Mouse (Mus musculus) cerebellum, adult (tissue): Measurements from ENCODE around the gene Fam126a.
"Not testable (repeated sequence)": the region's sequence is repeated elsewhere in the genome, so short reads cannot be mapped to it uniquely, and the experiment has no call there.

ENCODE experiments used
- ATAC-seq: cut with Nextera tagmentation; 2 replicates; pipeline ENCODE4 v1.9.2; 2017; ENCODE audit warnings: mild to moderate bottlenecking, moderate library complexity, mixed read lengths; ENCODE audit not compliant: insufficient number of reproducible peaks, low FRiP score, low TSS enrichment

The Fam126a gene

GRCm38 (mm10) chr5:23911556-23911955 lies 118.9 kb downstream of the Fam126a start:
- ATAC-seq, result no peak

GRCm38 (mm10) chr5:23909256-23909655 lies 121.2 kb downstream of the Fam126a start:
- no peak for ATAC-seq

GRCm38 (mm10) chr5:23908486-23909090 lies 121.9 kb downstream of the Fam126a start:
- no peak for ATAC-seq

DNA sequence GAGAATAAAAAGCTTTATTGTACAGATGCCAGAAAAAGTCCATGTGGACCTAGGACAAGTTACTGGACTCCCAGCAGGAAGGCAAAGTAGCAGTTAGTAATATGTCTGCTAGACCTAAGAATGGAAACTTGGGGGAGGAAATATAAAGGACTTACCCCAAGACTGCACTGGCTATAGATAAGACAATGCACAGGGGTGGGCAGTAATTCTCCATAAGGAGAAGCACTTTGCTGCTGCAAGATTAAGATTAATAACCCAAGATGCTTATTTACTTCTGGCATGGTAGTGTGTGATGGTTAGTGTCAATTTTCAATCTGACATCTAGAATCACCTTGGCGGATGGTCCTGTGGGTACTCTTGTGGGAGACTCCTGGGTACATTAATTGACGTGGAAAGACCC lies 128.3 kb downstream of the Fam126a start:
- ATAC-seq, result no peak

- ATAC-seq, result no peak
Observed at GRCm38 (mm10) chr5:23900190-23900589, 130.3 kb downstream of the Fam126a start.

DNA sequence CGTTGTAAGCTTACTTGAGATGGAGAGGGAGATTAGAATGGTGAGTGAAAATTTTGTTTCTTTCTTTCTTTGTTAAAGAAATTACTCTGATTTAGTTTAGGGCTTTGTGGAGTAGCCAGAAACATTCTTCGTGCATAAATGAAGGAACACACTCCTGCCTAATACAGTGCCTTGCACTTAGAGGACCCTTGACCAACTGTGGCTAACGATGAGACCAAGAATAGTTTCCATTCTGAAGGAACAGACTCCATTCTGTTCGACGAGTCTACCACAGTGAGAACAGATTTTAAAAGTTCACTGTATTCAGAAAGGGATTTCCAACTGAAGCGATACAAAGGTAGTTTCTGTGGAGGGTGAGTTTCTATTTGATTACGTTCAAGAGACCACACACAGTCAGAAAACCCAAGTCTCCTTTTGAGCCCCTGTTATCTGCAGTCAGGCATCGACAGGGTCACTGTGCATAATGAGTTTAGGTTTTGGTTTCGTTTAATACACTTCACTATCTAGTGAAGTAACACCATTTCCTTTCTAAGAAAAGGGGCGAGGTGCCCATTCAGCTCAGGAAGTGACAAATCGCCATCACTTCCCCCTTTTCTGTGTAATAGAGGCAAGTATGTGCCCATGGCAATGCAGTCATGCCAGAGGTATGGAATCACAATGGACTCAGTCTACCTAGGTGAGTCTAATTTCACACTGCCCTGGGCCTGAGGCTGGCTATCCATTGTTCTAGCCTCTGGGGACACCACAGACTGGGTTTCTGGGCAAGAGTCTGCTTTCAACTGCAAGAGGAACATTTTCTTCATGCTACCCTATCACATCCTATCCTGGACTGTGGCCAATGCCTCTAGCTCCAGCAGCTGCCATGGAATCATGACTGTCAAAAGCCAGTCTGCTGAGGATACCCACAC lies 136.4 kb downstream of the Fam126a start:
- no peak for ATAC-seq

DNA sequence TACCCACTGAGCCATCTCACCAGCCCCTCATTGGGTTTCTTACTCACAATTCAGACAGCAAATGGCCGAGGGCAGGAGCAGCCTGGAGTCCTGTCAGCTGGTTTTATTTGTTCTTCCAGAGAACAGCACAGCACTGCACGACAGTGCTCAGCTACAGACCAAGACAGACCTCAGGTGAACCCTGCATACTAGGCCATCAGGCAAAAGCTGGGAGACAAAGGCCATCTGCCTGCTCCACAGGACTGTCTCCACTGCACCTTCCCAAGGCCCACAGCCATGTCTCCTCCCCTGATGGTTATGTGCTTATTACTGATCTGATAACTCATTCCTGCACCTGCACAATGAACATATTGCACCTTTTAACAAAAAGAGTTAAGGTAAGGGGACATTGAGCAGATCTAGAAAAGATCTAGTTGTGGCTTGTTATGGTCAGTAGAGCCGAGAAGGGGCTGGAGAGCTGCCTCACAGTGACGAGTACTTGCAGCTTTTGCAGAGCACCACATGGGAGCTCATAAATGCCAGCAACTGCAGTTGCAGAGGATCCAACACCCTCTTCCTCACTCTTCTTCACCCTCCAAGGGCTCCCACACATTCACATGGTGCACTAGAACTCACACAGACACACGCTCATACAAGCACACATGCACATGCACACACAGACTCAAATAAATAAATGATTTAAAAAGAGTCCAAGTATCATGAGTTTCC lies 137.2 kb downstream of the Fam126a start:
- no peak for ATAC-seq

DNA sequence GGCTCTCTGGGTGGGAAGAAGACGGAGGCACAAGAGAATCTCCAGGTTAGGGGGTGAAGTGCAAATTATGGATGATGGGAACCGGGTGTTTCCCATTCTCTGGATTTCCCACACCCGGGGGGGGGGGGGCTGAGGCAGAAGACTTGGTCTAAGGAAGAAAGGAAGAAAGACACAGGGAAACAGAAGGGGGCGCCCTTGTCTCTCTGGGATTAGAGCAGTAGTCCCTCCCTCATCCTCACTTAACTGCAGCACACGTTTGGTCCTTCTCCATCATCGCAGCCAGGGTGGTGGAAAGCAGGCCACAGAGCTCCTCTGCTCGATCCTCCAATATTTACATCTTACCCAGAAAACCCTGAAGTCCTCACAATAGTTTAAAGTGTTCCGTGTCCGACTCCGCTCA lies 139.8 kb downstream of the Fam126a start:
- no peak for ATAC-seq

DNA sequence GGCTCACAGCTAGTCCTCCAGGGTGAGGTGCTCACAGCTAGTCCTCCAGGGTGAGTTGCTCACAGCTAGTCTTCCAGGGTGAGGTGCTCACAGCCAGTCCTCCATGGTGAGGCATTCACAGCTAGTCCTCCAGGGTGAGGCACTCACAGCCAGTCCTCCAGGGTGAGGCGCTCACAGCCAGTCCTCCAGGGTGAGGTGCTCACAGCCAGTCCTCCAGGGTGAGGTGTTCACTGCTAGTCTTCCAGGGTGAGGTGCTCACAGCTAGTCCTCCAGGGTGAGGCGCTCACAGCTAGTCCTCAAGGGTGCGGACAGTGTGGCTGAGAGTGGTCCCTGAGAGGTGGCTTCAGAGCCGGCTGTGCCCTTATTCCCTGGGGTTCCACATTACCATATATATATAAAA lies 141.0 kb downstream of the Fam126a start:
- no peak for ATAC-seq

- no peak for ATAC-seq
Observed at GRCm38 (mm10) chr5:23887111-23887510, 143.4 kb downstream of the Fam126a start.

DNA sequence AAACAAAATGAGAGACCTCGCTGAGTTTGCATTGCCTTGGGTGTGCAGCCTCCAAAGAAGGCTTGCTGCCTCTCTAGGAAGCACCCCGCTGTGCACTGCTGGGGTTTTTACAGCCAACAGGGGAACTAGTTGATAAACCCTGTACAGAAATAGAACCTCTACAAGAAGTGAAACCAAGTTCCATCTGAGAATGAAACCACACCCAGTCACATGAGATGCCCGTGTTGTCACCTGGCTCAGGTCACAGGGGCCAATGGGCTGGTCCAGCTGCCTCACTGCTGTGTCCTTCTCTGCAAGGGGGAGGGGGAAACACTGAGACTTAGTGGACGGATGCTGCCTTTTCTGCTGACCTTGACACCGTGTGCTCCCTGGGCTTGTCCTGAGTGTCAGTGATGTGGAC lies 156.0 kb downstream of the Fam126a start:
- ATAC-seq, result no peak

DNA sequence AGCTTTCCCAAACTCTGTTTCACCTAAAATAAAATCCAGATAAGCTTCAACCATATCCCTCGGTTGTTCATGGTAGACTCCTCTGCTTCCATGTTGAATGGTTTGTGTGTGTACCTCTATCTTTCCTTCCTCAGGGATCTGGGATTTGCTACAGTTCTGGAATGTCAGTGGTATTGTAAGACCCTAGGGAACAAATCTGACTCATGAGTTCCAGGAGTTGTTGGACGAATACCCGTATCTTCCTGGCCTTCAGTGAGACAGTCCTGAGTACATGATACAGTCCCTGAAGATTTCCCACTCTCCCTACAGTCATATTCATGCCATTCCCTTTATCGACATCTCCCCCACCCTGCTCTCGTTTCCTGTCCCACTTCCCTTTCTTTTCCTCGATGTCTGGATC lies 157.9 kb downstream of the Fam126a start:
- ATAC-seq, result no peak

DNA sequence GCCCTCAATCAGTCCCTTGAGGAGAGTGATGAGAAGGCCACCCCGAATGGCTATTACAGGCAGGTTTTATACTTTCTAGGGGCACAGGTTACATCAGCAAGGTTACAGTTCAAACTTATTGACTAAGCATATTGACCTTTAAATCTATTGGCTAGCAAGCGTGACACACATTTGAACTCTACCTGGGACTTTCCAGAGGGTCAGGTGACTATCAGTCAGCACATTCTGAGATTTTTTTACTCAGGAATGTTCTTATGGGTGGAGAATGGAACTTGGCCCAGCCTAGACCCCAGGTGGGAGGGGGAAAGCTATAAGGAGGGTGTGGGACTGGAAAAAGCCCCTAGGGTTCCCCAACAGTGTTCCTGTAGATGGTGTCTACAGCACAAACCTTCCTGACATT lies 159.2 kb downstream of the Fam126a start:
- ATAC-seq, result not testable (repeated sequence)

GRCm38 (mm10) chr5:23865941-23866340 lies 164.5 kb downstream of the Fam126a start:
- no peak for ATAC-seq
